Mouse (Mus musculus) ES-Bruce4 (cell line): Measurements from ENCODE around the gene Nfe2l2.
A peak's percentile ranks its signal among the peaks of the same experiment; 100 is the strongest.

Experiments
- CTCF ChIP-seq: IDR thresholded peaks from one replicate; pipeline ENCODE4 v1.8.1; 2011; ENCODE audit warnings: low read depth, low read length
- EP300 ChIP-seq: IDR thresholded peaks from 2 replicates; pipeline ENCODE4 v1.6.1; 2011; ENCODE audit warnings: low read depth, low read length; ENCODE audit not compliant: insufficient read depth
- POLR2A ChIP-seq: IDR thresholded peaks from one replicate; pipeline ENCODE4 v1.8.1; 2011; ENCODE audit warnings: low read length; ENCODE audit not compliant: insufficient read depth

GRCm38 (mm10) chr2:75681439-75681838 is 23.0 kb downstream of the Nfe2l2 start:
- TF ChIP-seq CTCF (no peak), POLR2A (no peak), EP300 (peak; percentile 34; the same call in 1 of the 2 replicates)
